Mouse (Mus musculus) ES-E14 (cell line): ENCODE data around the gene Smarca4.

Experiments used
- CHD2 ChIP-seq: IDR thresholded peaks from 2 replicates; pipeline ENCODE4 v1.6.1; 2014; ENCODE audit warnings: mild to moderate bottlenecking, low read depth, low read length, inconsistent platforms
- HCFC1 ChIP-seq: IDR thresholded peaks from 2 replicates; pipeline ENCODE4 v1.6.1; 2012; ENCODE audit warnings: low read length, inconsistent platforms, borderline replicate concordance; ENCODE audit not compliant: insufficient read depth
- MAFK ChIP-seq: IDR thresholded peaks from 2 replicates; pipeline ENCODE4 v1.6.1; 2014; ENCODE audit warnings: mild to moderate bottlenecking, low read depth, low read length, inconsistent platforms; ENCODE audit not compliant: insufficient read depth
- ZC3H11A ChIP-seq: IDR thresholded peaks from 2 replicates; pipeline ENCODE4 v1.6.1; 2012; ENCODE audit warnings: low read depth, mild to moderate bottlenecking, inconsistent platforms, low read length, borderline replicate concordance
- ZNF384 ChIP-seq: IDR thresholded peaks from 2 replicates; pipeline ENCODE4 v1.6.1; 2012; ENCODE audit warnings: low read depth, low read length, inconsistent platforms

GRCm38 (mm10) chr9:21694071-21694470 lies 78.1 kb downstream of the Smarca4 start:
- TF ChIP-seq ZNF384: no peak
- TF ChIP-seq ZC3H11A: no peak
- no peak for TF ChIP-seq HCFC1
- TF ChIP-seq CHD2: no peak
- no peak for TF ChIP-seq MAFK
